Mouse (Mus musculus) lung, adult 18-20 months (tissue): ENCODE measurements around the gene Olfr324.

Experiments
- DNase-seq, 2 experiments: peaks; one replicate each; pipeline ENCODE4 v3.0.0; 2022; ENCODE audit warnings: mixed read lengths in 2 of 2

Gene Olfr324

DNA sequence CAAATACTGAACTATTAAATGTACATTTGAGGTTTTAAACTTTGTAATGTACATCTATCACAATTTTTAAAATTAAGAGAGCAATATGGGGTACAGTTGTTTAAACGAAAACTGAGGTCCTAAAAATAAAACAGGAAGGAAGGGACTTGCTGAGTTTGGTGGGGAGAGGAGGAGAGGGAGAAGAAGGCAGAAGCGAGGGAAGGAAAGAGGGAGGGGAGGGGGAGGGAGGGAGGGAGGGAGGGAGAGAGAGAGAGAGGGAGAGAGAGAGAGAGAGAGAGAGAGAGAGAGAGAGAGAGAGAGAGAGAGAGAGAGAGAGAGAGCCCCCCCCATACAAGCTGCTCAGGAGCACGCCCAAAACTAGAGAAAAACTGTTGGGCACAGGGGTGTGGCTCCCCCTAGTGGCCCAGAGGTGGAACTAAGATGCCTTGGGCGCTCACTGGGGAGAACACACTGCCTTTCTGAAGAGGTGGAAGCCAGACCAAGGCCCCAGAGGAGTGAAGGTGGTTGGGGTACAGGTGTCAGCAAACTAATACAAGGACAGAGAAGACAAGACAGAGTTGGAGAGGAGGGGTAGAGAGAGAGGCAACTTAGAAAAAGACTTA, 41.6 kb downstream of the Olfr324 start:
- DNase-seq, result peak; percentile 19 to 20

DNA sequence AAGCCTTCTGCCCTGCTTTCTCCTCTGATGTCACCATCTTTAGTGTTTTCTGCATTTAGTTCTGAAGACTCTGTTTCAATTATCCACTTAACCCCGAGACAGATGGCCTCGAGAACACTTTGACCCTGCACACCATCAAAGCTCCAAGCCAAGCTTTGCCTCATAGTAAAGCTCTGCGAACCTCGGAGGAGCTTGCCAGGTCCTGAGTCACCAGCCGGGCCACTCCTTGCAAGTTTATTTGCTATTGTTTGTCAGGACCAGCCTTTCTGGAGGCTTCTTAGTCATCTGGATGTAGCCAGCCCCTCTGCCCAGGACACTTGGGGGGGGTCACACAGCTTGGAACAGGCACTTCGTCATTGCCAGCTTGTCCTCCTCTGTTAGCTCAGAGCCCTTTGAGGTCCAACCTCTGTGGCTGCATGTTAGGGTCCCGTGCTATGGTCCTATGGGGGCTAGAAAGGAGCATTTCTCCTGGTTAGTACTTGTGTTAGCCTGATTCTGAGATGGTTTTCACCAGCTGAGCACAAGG, 43.3 kb downstream of the Olfr324 start:
- DNase-seq, result no peak

DNA sequence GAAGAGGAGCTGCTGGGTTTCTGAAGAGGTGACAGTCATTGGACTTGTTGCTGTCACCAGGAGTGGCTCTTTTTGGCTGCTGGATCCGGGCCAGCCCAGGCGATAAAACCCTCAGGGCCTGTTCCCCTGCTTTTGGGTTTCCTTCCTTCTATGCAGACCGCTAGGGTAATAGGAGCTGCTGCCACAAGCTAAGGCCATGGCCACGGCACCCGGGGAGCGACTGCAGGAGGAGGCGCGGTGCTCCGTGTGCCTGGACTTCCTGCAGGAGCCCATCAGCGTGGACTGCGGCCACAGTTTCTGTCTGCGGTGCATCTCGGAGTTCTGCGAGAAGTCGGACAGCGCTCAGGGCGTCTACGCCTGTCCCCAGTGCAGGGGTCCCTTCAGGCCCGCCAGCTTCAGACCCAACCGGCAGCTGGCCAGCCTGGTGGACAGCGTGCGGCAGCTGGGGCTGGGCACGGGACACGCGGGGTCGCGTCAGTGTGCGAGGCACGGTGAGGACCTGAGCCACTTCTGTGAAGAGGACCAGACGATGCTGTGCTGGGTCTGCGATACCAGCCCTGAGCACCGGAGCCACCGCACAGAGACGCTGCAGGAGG, 45.5 kb downstream of the Olfr324 start, which contains the start of gene Trim58:
Gene Trim58 (plus strand): TSS at position 194 of the 596 bp plus-strand sequence.
- no peak for DNase-seq

DNA sequence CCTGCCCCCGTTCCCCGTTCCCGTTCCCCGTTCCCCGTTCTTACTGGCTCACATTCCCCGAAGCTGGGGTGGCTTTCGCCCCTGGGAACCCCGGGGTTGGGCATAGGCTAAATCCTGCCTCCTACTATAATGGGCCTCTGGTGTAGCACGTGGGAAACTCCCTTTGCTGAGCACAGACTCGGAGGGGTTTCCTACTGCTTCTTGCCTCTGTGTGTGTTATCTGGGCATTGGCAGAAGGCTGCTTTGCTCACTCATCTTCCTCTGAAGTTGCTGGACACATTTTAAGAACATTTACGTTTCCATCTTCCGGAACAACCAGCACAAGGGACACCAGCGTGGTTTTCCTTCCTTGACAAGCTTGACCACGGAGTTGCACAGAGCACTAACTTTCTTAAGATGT, 46.1 kb downstream of the Olfr324 start:
- DNase-seq, result no peak

DNA sequence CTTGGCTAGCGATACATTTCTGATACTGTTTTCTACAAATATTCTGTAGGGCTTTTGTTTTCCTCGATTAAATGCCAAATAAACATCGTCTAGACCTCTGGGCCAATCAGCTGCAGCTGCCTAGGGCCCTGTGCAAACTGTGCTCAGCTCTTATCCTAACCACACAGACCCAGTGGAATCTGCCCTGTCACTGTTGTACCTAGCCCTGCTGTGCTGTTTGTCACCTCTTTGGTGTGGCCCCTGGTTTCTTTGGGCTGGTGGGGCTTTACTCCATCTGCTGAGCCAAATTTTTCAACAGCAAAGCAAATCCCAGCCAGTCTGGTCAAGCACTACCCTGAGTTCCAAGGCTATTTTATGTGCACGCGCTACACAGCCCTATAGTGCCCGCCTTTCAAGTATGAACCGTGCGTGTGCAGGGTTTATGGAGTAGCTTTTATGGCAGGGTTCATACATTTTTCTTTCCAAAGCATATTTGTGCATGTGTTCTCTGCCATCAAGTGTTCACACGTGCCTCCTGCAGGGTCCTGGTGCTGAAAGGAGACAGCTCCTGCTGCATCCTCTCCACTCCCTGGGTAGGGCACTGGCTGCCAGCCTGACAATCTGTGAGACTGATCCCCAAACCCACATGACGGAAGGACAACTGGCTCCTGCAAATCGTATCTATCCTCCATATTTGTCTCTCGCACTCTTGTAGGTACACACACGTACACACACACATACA, 46.9 kb downstream of the Olfr324 start:
- no peak for DNase-seq

DNA sequence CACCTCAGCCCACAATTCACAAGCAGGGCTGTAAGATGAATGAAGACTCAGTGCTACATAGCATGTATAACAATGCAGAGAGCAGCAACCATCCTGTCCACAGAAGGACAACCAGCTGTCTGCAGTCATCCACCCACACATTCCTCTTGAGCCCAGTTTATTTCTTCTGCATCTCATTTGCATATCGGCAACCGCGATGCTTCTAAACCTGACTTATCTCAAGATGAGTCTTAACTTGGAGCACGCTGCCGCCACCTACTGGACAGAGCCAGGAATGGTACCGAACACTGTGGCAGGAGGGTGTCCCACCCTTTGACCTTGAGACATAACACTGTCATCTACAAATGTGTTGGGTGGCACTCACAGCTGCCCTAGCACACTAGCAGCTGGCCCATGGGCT, 48.4 kb downstream of the Olfr324 start:
- DNase-seq, result peak in 1 of 2 experiments; percentile 2
